Mouse (Mus musculus): ENCODE data around the gene Grm1.
A peak's percentile ranks its signal among the peaks of the same experiment; 100 is the strongest.
"Not testable (repeated sequence)": the region's sequence is repeated elsewhere in the genome, so short reads cannot be mapped to it uniquely, and the experiment has no call there.

The Grm1 gene

GRCm38 (mm10) chr10:11081611-11082398 lies at the start of gene Grm1:
Gene Grm1, minus strand, starts transcription at chr10:11082356.
- DNase-seq (ENCODE audit: inconsistent age in 2 of 2, low spot score in 1 of 2), result peak in 1 of 2 experiments; percentile 26

- DNase-seq (ENCODE audit: inconsistent age in 2 of 2, low spot score in 1 of 2), result no peak
Measured at GRCm38 (mm10) chr10:11121781-11122180, 39.6 kb upstream of the Grm1 start.

DNA sequence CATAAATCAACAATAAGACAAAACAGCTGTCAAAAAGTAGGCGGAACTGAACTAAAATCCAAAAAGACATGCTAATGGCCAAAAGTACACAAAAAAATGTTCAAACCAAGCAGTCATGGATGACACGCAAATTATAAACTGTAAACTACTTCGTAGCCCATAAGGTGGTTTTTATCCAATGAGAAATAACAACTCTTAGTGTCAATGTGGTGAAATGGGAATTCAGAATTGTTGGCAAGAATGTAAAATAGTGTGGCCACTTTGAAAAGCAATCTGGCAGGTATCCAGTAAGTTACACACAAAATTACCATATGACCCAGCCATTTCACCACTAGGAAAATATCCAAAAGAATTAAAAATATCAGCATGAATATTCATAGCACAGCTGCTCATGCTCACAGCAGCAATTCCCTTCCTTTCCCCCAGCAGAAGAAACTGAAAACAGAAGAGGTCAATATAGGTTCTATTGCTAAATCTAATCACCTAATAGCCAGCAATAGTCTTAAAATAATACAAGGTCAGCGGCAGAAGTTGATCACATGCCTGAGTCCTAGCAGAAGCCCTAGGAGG lies 16.4 kb upstream of the Grm1 start:
- no peak for DNase-seq (ENCODE audit: inconsistent age in 2 of 2, low spot score in 1 of 2)

- DNase-seq (ENCODE audit: inconsistent age in 2 of 2, low spot score in 1 of 2), result no peak
Measured at GRCm38 (mm10) chr10:11086348-11086747, 4.2 kb upstream of the Grm1 start.

GRCm38 (mm10) chr10:11080725-11081610 lies 1.2 kb downstream of the Grm1 start:
- no peak for DNase-seq (ENCODE audit: inconsistent age in 2 of 2, low spot score in 1 of 2)

DNA sequence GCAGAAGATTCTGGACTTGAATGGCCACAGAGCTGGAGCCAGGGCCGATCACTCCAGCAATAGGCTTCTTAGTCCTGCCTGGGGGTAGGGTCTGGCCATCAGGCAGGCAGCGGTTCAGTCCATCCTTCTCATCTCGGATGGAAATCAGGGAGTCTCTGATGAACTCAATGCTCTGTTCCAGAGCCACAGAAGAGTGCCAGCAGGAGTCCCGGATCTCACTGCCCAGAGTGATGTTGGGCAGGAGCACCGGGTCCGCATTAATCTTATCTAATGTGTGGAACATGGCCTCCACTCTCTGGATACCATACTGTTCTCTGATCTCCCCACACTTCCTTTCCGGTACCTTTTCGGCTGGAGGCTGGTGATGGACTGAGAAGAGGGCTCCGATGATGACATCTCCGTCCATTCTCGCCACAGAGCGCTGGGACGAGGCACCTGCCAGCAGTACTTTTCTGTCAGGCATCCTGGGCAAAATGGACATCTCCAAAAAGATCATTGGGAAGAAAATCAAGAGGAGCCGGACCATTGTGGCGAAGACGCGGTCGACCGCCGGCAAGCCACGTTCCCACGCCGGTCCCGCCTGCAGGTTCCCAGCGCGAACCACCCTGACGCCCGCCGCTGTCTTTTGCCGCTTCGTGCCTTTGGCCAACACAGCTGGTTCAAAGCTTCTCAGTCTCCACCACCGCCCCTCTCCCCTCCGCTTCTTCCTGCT lies 2.0 kb downstream of the Grm1 start:
- no peak for DNase-seq (ENCODE audit: inconsistent age in 2 of 2, low spot score in 1 of 2)

- DNase-seq (ENCODE audit: inconsistent age in 2 of 2, low spot score in 1 of 2), result no peak
Measured at GRCm38 (mm10) chr10:11079506-11079905, 2.6 kb downstream of the Grm1 start.

DNA sequence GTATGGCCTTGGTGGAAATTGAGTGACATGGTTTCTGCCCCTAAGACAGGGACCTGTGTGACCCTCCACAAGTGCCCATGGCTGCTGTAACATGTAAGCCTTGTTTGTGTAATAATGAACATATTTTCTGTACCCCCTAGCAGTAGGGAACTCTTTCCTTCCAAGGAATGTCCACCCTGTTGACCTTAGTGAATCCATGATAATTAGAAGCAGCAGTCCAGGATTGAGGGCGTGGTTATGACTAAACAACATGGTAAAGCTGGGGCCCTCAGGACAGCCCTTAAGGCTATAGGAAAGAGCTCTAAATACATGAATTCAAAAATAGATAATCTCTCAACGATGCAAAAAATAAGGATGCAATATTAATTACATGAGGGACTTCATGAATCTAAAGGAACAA lies 17.0 kb downstream of the Grm1 start:
- no peak for DNase-seq (ENCODE audit: inconsistent age in 2 of 2, low spot score in 1 of 2)

- no peak for DNase-seq (ENCODE audit: inconsistent age in 2 of 2, low spot score in 1 of 2)
Measured at GRCm38 (mm10) chr10:11061318-11062071, 20.7 kb downstream of the Grm1 start.

GRCm38 (mm10) chr10:11049361-11049760 lies 32.8 kb downstream of the Grm1 start:
- DNase-seq (ENCODE audit: inconsistent age in 2 of 2, low spot score in 1 of 2), result no peak

DNA sequence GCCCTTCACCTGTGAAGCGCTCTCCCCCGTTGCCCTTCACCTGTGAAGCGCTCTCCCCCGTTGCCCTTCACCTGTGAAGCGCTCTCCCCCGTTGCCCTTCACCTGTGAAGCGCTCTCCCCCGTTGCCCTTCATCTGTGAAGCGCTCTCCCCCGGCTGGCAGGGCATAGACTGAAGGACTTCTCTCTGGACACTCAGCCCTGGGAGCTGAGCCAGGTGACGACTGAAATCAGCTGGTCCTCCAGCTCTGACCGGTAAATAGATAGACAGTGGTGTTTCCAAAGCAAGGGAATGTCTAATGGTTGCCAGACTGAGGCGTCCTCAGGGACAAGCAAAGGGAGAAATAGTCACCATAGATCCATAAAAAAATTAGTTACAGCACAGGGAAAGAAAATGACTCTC lies 36.7 kb downstream of the Grm1 start:
- not testable (repeated sequence) for DNase-seq (ENCODE audit: inconsistent age in 2 of 2, low spot score in 1 of 2)

GRCm38 (mm10) chr10:11044455-11045106 lies 37.6 kb downstream of the Grm1 start:
- DNase-seq (ENCODE audit: inconsistent age in 2 of 2, low spot score in 1 of 2), result no peak

GRCm38 (mm10) chr10:11039323-11039722 lies 42.8 kb downstream of the Grm1 start:
- no peak for DNase-seq (ENCODE audit: inconsistent age in 2 of 2, low spot score in 1 of 2)

DNA sequence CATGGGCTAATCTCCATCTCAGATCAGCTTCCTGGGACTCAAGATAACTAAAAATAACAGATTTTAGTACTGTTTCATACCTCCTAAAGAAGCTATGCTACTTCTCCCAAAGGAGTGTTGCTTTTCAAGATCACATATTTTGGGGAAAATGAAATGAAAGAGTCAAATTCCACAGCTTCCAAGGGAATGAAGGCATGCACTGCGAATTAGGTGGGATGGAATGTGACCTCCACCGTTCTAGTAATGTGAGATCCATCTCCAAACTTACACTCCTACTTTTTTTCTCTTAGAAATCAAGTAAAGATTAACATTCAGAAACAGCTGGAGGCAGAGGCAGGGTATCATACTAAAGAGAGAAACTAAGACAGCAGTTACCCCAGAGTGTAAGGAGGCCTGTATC lies 49.9 kb downstream of the Grm1 start:
- DNase-seq (ENCODE audit: inconsistent age in 2 of 2, low spot score in 1 of 2), result no peak

- no peak for DNase-seq (ENCODE audit: inconsistent age in 2 of 2, low spot score in 1 of 2)
Measured at GRCm38 (mm10) chr10:11025764-11026518, 56.2 kb downstream of the Grm1 start.

GRCm38 (mm10) chr10:11018970-11019531 lies 63.1 kb downstream of the Grm1 start:
- peak in 1 of 2 experiments; percentile 19 for DNase-seq (ENCODE audit: inconsistent age in 2 of 2, low spot score in 1 of 2)

GRCm38 (mm10) chr10:11013653-11014052 lies 68.5 kb downstream of the Grm1 start:
- no peak for DNase-seq (ENCODE audit: inconsistent age in 2 of 2, low spot score in 1 of 2)

DNA sequence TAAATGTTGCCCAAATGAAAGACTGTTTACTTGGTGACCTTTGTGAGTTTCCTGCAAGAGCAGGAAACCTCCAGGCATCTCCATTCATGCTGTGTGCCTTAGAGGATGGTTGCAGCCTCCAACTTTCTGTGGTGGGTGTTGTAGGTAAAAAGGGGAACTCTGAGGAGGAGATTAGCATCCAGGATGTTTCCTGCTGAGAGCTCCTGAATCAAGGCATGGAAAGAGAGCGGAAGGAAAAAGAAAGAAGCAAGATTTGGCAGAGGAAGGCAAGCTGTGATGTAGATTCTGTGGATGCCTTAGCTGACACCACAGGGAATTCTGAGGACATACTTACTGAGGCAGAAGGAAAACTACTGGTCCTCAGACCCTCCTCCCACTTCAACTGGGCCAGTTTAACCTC lies 85.4 kb downstream of the Grm1 start:
- DNase-seq (ENCODE audit: inconsistent age in 2 of 2, low spot score in 1 of 2), result no peak

DNA sequence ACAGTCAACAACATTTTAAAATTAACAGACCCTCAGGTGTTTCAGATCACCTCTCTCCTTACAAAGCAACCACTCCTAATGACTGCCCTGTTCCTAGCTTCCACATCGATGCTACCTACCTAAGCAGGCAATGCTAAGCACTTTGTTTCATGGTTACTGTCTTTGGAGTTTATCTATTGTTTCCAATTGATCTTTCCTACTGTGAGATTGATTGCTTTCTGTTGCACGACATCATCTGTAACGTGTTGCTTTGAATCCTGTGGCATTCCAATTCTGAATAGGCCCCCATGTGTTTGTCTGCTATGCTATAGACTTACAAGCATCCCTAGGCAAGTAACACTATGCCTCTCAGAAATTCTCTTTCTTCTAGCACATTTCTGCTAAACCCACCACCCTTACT lies 90.4 kb downstream of the Grm1 start:
- DNase-seq (ENCODE audit: inconsistent age in 2 of 2, low spot score in 1 of 2), result no peak
